In the genomic region with DNA sequence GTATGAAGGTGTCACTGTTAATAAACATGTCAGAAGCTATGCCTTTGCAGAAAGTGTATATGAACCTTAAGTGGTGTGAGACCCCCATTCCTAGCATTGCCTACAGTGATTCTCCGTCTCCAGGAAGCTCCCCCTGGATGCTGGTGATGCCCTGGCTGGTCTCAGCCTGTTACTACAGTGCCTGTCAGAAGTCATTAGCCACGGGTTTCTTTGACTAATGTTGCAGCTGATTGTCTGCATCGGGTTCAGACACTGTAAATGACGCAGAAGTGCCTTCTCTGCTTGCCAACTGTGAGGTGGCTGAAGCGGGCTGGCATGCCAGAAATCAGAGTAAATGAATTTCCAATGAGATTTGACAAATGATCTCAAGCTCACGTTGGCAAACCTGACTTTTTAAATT, we compare ENCODE assay signal across 26 mouse cellular contexts.
DNase-seq lines count a peak whose midpoint lies in the region; ATAC-seq and TF ChIP-seq lines count a peak whose summit lies in the region.
"Had no signal": no experiment of that assay in that cellular context is flagged by ENCODE, and none has a peak within 500 bp of the region (broad histone marks: within the 10 kb centered on the region; RNA-seq: fewer than 3 reads in every experiment).

No protein-coding gene starts in this region.

- no peak overlapping the region for H3K9ac ChIP-seq in hindbrain, embryonic 13.5 days
- H3K9ac ChIP-seq in midbrain, embryonic 14.5 days (replicated peaks; ENCODE audit: low read length), result no peak overlapping the region
- H3K9ac ChIP-seq in midbrain, embryonic 15.5 days, result no peak overlapping the region
- no peak overlapping the region for H3K9ac ChIP-seq in hindbrain, postnatal 0 days (replicated peaks; ENCODE audit: low read length)
- H3K9ac ChIP-seq: liver, embryonic 14.5 days; neural tube, embryonic 15.5 days had no signal

- H3K4me1 ChIP-seq in hindbrain, embryonic 13.5 days (replicated peaks), result peaks cover 6% of the 10 kb centered on the region
- H3K4me1 ChIP-seq in hindbrain, embryonic 10.5 days (replicated peaks), result peaks cover 6% of the 10 kb centered on the region
- 0 out of 2 replicates have a peak, but pooled peaks cover 6% of the 10 kb centered on the region for H3K4me1 ChIP-seq in midbrain, embryonic 14.5 days (ENCODE audit: control insufficient read depth, insufficient read depth, low read length)
- H3K4me1 ChIP-seq in midbrain, embryonic 15.5 days, result no peaks in the 10 kb centered on the region
- H3K4me1 ChIP-seq in hindbrain, postnatal 0 days (ENCODE audit: insufficient read depth, low read length), result no peaks in the 10 kb centered on the region

- H3K27me3 ChIP-seq in hindbrain, embryonic 13.5 days, result no peaks in the 10 kb centered on the region
- H3K27me3 ChIP-seq in hindbrain, embryonic 10.5 days (ENCODE audit: insufficient read depth, poor library complexity, severe bottlenecking), result no peaks in the 10 kb centered on the region
- no peaks in the 10 kb centered on the region for H3K27me3 ChIP-seq in midbrain, embryonic 14.5 days (ENCODE audit: control insufficient read depth, insufficient read depth, low read length)
- H3K27me3 ChIP-seq in midbrain, embryonic 15.5 days (replicated peaks), result no peaks in the 10 kb centered on the region
- H3K27me3 ChIP-seq in hindbrain, postnatal 0 days (ENCODE audit: insufficient read depth, low read length), result no peaks in the 10 kb centered on the region
- H3K27me3 ChIP-seq: neural tube, embryonic 15.5 days had no signal

- H3K36me3 ChIP-seq in hindbrain, embryonic 13.5 days, result no peaks in the 10 kb centered on the region
- no peaks in the 10 kb centered on the region for H3K36me3 ChIP-seq in hindbrain, embryonic 10.5 days
- no peaks in the 10 kb centered on the region for H3K36me3 ChIP-seq in midbrain, embryonic 14.5 days (ENCODE audit: control insufficient read depth, insufficient read depth, low read length)
- H3K36me3 ChIP-seq in midbrain, embryonic 15.5 days (replicated peaks), result no peaks in the 10 kb centered on the region
- no peaks in the 10 kb centered on the region for H3K36me3 ChIP-seq in hindbrain, postnatal 0 days (ENCODE audit: insufficient read depth, low read length)
- H3K36me3 ChIP-seq: neural tube, embryonic 15.5 days had no signal

- no peak for TF ChIP-seq CTCF in hindbrain, postnatal 0 days (IDR thresholded peaks at IDR 0.05; ENCODE audit: low read depth)

- H3K9me3 ChIP-seq in hindbrain, embryonic 13.5 days, result no peaks in the 10 kb centered on the region
- no peaks in the 10 kb centered on the region for H3K9me3 ChIP-seq in hindbrain, embryonic 10.5 days
- no peaks in the 10 kb centered on the region for H3K9me3 ChIP-seq in midbrain, embryonic 14.5 days (ENCODE audit: control insufficient read depth, low read length)
- H3K9me3 ChIP-seq in midbrain, embryonic 15.5 days, result 0 out of 2 replicates have a peak, but pooled peaks cover 4% of the 10 kb centered on the region
- 0 out of 2 replicates have a peak, but pooled peaks cover 4% of the 10 kb centered on the region for H3K9me3 ChIP-seq in hindbrain, postnatal 0 days (ENCODE audit: low read length)
- H3K9me3 ChIP-seq: neural tube, embryonic 15.5 days had no signal

- no peak for DNase-seq in hindbrain, embryonic 10.5 days (ENCODE audit: low spot score)
- peak; percentile 56 for DNase-seq in midbrain, embryonic 14.5 days
- peak; percentile 80 for DNase-seq in hindbrain, postnatal 0 days (ENCODE audit: low spot score)
- no peak for DNase-seq in thymus, postnatal 14 days
- DNase-seq in adipocyte (ENCODE audit: low spot score), result no peak
- DNase-seq: adrenal gland, adult 2 months; adrenal gland, postnatal 36 days; cerebellum, adult 9-10 months; heart, postnatal 14 days; kidney, adult 9 months; kidney, postnatal 10 days; layer of hippocampus, postnatal 36 days; liver; lung, adult 2 months; lung, postnatal 14 days; right cerebral cortex, postnatal 4 days; thymus, adult 2 months; thymus, postnatal 4 days had no signal

- H3K27ac ChIP-seq in hindbrain, embryonic 13.5 days, result no peak overlapping the region
- no peak overlapping the region for H3K27ac ChIP-seq in hindbrain, embryonic 10.5 days
- H3K27ac ChIP-seq in midbrain, embryonic 14.5 days (replicated peaks; ENCODE audit: low read depth, low read length), result no peak overlapping the region
- H3K27ac ChIP-seq in midbrain, embryonic 15.5 days, result no peak overlapping the region
- H3K27ac ChIP-seq in hindbrain, postnatal 0 days, result no peak overlapping the region
- H3K27ac ChIP-seq: liver, embryonic 14.5 days; neural tube, embryonic 15.5 days had no signal

- peak; percentile 72 for ATAC-seq in hindbrain, embryonic 13.5 days (ENCODE audit: low FRiP score)
- no peak for ATAC-seq in midbrain, embryonic 14.5 days (ENCODE audit: low FRiP score, low TSS enrichment)
- ATAC-seq in midbrain, embryonic 15.5 days (replicated peaks), result no peak
- ATAC-seq in hindbrain, postnatal 0 days, result peak; percentile 88
- ATAC-seq: CD4-positive, CD25-positive, alpha-beta regulatory T cell, adult 4 months; forebrain, embryonic 16.5 days; intestine, postnatal 0 days had no signal

- no peak overlapping the region for H3K4me2 ChIP-seq in hindbrain, embryonic 13.5 days
- no peak overlapping the region for H3K4me2 ChIP-seq in midbrain, embryonic 14.5 days (ENCODE audit: low read length)
- H3K4me2 ChIP-seq in midbrain, embryonic 15.5 days, result no peak overlapping the region
- H3K4me2 ChIP-seq in hindbrain, postnatal 0 days (ENCODE audit: low read depth, low read length), result no peak overlapping the region
- H3K4me2 ChIP-seq: neural tube, embryonic 15.5 days had no signal

- 47% methylated on average over 6 of the region's 6 CpGs for whole genome bisulfite sequencing in hindbrain, embryonic 13.5 days
- 76% methylated on average over 6 of the region's 6 CpGs for WGBS in hindbrain, embryonic 10.5 days
- 47% methylated on average over 6 of the region's 6 CpGs for WGBS in midbrain, embryonic 14.5 days
- 44% methylated on average over 6 of the region's 6 CpGs for WGBS in midbrain, embryonic 15.5 days
- 29% methylated on average over 6 of the region's 6 CpGs for WGBS in hindbrain, postnatal 0 days

- H3K4me3 ChIP-seq in hindbrain, embryonic 13.5 days, result no peak overlapping the region
- H3K4me3 ChIP-seq in hindbrain, embryonic 10.5 days, result no peak overlapping the region
- no peak overlapping the region for H3K4me3 ChIP-seq in midbrain, embryonic 14.5 days (replicated peaks; ENCODE audit: low read depth, low read length)
- no peak overlapping the region for H3K4me3 ChIP-seq in midbrain, embryonic 15.5 days
- no peak overlapping the region for H3K4me3 ChIP-seq in hindbrain, postnatal 0 days (ENCODE audit: low read length)
- H3K4me3 ChIP-seq: erythroblast, embryonic 14.5 days; neural tube, embryonic 15.5 days had no signal

Comparison
In these comparisons a context has a peak if more than half of its experiments do, and no peak if none do; other contexts are left out.
1. DNase-seq: peak in midbrain, embryonic 14.5 days (single experiment) and hindbrain, postnatal 0 days (single experiment); none in hindbrain, embryonic 10.5 days (single experiment), thymus, postnatal 14 days (single experiment) and adipocyte (single experiment).
2. ATAC-seq: peak in hindbrain, embryonic 13.5 days (single experiment) and hindbrain, postnatal 0 days (single experiment); none in midbrain, embryonic 14.5 days (single experiment) and midbrain, embryonic 15.5 days (single experiment).